Mouse (Mus musculus) urinary bladder, adult 2 months (tissue): ENCODE data around the gene Asb11. TPM values are rescaled to one million over a fixed set of nuclear protein-coding genes. Genes with fewer than 3 reads are reported as not detected.

ENCODE experiments used
- DNase-seq: peaks from one replicate; pipeline ENCODE4 v3.0.0; 2022; ENCODE audit warnings: low spot score
- polyA plus RNA-seq: library from polyadenylated mRNA; depleted of rRNA; stranded (reverse); fragments of >200 nt; gene quantifications from 2 replicates; pipeline ENCODE4 v1.2.3, GENCODE M21; 2012; rRNA removed

Asb11 gene
- polyA plus RNA-seq, 1 experiment = 0.22 TPM

DNA sequence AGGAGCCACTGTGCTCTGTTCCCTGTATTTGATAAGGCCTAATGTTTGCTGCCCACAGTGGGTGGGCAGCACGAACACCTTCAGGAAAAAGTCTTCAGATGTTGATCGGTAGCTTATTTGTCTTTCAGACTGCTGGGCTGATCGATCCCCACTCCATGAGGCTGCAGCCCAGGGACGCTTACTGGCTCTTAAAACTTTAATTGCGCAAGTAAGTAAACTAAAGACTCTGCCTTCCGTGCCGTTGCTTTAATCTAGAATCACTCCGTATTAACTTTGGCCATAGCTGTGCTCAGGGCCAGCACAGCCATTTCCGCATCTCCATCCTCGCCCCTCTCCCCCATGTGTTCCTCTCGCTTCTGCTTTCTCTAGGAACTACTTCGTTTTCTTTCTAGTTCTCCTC, 8.8 kb downstream of the Asb11 start:
- DNase-seq = no peak

DNA sequence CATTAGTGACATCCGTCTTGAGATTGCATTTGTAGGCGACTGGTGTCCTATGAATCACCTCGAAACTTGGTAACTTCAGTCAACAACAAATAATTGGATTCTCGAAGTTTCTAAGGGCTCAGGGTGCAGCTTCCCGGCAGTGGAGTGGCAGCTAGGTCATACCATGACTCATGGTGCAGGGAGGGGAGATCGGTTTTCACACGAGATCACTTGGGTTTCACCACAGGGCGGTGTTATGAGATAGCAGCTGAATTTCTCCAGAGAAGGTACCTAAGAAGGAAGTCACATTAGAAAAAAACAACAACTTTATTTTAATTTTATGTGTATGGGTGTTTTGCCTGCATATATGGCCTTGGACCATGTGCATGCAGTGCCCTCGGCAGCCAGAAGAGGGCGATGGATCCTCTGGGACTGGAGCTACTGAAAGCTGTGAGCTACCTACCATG, 9.3 kb downstream of the Asb11 start:
- no peak for DNase-seq

DNA sequence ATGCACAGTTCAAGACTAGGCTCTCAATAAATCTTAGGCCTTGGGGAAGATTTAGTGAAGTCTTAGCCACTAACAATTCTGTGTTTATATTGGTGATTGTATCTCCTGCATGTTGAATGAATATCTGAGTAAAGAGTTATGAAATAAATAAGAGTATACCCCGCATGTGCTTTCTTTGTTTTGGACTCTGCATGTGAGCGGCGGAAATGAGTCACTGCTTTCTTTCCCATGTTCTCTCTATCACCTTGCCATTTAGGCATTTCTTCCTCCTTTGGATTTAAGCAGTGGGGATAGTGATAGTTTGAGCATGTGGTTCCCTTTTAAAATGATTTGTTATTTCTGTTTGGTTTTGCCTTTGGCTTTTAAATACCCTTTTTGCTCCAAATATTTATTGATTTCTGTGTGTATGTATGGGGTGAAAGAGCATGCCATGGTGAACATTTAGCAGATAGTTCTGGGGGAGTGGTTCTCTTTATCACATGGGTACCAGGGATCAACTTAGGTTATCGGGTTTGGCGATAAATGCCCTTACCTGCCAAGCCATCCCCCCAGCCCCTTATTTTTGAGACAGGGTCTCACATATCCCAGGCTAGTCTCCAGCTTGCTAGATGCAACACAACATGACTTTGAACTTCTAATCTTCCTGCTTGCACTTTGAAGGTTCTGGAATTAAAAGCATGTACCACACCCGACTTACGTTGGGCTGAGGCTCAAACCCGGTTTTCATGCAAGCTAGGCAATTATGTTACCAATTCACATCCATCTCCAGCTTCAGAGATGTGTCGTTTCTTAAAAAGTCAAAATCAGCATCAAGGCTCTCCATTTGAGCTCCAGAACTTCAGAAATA, 10.3 kb downstream of the Asb11 start:
- DNase-seq = no peak

DNA sequence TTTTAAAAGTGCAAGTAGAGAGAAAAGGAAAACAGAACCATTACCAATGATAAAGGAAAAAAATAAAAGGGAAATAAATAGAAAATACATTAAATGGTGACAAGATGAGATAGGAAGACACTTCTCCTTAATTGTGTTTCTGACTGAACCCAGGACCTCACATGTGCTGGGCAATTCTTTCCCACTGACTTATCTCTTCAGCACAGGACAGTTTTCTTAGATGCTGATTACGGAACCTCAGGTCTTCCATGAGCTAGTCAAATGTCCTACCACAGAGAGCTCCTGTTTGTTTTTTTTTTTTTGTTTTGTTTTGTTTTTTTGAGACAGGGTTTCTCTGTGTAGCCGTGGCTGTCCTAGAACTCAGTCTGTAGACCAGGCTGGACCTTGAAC, 10.9 kb downstream of the Asb11 start:
- no peak for DNase-seq

DNA sequence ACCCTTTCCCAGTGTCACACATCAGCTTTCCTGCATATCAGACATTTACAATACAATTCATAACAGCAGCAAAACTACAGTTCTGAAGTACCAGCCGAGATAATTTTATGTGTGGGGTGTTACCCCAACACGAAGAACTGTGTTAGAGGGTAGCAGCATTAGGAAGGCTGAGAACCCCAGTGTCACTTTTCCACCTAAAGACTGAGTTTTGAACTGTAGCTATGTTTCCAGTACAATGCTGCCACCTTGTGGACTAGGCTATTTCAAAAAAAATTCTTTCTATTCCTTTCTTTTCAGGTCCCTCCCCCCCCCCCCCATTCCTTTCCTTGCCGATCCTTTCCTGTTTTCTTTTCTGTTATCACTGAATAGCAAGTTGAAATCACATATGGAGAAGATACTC, 12.4 kb downstream of the Asb11 start:
- no peak for DNase-seq

DNA sequence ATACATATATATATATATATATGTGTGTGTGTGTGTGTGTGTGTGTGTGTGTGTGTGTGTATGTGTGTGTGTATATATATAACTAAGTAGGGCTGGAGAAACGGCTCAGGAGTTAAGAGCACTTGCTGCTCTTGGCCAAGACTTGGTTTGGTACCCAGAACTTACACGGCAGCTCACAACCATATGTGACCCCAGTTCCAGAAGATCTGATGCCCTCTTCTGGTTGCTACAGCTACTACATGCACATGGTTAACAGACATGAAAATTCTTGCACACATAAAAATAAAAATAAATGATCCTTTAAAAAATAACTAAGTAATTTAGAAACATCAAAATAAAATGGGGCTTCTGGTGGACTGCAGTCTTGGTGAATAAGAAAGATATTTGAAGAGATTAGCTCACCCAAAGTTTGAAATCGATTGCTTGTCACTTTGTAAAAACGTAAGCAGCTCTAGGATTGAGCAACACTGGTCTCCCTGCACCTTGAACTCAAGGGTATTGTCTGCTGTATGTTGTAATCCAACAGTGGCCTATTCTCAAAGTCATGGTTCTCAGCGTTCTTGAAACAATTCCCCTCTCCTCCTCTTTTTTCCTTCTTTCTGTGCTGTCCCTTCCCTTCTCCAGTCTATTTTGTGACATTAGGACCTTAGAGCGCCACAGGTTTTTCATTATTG, 22.5 kb downstream of the Asb11 start:
- no peak for DNase-seq

DNA sequence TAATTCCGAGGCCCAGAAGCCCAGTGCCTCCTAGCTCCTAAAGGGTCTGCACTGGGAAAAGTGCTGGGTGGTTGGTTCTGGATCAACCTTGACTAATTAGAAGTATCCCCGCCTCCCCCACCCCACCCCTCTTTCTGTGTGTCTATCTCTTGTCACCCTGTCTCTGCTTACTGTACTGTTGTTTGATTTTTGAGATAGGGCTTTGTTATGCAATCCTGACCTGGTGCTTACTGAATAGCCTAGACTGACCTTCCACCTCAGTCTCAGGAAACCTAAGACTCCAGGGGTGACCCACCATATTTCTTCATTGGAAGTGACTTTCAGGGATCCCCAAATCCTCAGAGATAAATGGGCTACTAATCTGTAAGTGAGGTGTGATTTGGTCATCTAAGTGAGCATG, 65.5 kb downstream of the Asb11 start:
- DNase-seq = no peak

DNA sequence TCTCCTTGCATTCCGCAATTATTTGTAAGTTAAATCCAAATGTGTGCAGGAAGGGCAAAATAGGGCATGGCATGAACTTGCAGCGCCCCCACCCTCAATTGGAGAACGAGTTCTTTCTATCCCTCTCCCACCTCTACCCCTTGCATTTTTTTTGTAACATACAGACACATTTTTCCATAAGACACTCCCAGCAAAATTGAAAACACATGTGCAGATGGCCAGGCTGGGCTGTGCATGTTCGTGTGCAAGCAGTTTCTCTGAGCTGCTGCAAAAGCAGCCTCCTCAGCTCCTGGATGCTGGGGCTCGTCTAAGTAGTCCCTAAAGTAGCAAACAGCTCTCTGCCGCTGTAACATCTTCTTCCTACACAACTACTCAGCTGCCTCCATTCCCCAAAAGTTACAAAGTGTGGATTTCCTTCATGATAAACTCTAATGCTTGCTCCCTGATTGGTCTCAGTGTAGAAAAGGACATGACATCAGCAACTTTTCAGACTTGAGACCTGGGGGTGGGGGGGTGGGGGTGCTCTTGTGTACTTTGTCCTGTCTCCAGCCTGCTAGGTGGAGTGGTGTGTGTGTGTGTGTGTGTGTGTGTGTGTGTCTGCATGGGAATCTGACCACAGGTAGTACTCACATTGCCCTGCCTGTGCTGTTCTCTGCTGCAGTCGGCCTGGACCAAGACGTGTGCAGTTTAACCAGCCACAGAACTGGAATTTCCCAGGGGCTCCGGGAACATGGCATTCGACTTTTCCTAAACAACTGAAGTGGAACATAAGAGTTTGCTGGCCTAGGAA, 69.1 kb downstream of the Asb11 start, which contains the start of gene Asb9:
TSS of gene Asb9 (plus strand) at position 619 of the 790 bp plus-strand sequence.
- DNase-seq = no peak

DNA sequence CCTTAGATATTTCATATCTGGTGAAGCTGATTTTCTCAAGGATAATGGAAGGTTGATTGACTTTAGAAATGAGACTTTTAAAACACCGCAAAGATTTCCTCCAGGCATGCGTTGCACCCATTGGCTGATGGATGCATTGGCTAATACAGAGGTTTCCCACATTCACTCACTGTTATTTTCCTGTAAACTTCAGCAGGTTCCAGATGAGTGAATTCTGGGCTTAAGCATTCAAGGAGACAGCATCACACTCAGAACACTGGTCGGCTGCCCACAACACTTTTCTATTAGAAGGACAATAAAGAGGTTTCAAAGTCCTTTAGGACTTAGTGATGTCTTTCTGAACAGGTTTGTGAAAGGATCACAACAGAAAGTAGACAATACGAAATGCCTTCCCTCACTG, 70.3 kb downstream of the Asb11 start:
- no peak for DNase-seq

DNA sequence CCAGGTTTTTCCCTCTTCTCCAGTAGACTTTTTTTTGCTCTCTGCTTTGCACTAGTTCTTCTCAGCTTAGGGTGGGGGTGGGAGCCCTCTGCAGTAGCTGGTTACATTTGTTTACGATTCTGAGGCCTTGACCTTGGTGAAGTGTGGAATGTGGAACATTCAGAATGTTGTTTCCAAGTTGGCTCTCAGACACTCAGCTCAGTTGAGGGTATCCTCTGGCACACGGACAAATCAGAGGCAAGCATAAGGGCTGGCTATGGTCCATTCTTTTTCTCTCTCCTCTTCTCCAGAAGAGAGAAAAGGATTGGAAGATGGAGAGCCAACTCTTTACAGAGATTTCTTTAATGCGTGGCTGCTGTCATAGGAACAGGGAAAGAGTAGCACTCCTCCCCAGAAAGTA, 71.9 kb downstream of the Asb11 start:
- no peak for DNase-seq

Other genes with a start within 250 kb of the Asb11 start
- gene Bmx, start 178.8 kb upstream of the Asb11 start, polyA plus RNA-seq = 2.9 and 3.0 TPM in 2 replicates
- 20.4 and 21.0 TPM in 2 replicates for gene Pir, start 167.6 kb upstream of the Asb11 start, polyA plus RNA-seq
- gene Vegfd, start 63.6 kb upstream of the Asb11 start, polyA plus RNA-seq = 7.6 and 9.3 TPM in 2 replicates
- 4.0 and 4.4 TPM in 2 replicates for gene Piga, start 17.2 kb upstream of the Asb11 start, polyA plus RNA-seq
- not detected in 2 replicates for gene Asb9, start 69.3 kb downstream of the Asb11 start, polyA plus RNA-seq